Mouse (Mus musculus) kidney, adult 2 months (tissue): Measurements from ENCODE around the gene Ap2a1. TPM values are rescaled to one million over a fixed set of nuclear protein-coding genes. Genes with fewer than 3 reads are reported as not detected.

ENCODE experiments used
- DNase-seq: peaks from one replicate; pipeline ENCODE4 v3.0.0; 2021
- H3K27ac ChIP-seq: fragments of 200-500 bp; 2 replicates; pipeline ENCODE4 v1.5.1; 2012; ENCODE audit warnings: low read depth, low read length, control low read depth, inconsistent platforms; ENCODE audit not compliant: insufficient read depth
- H3K27me3 ChIP-seq: fragments of 200-500 bp; replicated peaks from 2 replicates; pipeline ENCODE4 v1.6.1; 2012; ENCODE audit warnings: mild to moderate bottlenecking, moderate library complexity, low read length, inconsistent platforms; ENCODE audit not compliant: control insufficient read depth, insufficient read depth
- H3K36me3 ChIP-seq: fragments of 200-500 bp; 2 replicates; pipeline ENCODE4 v1.6.1; 2012; ENCODE audit warnings: mild to moderate bottlenecking, moderate library complexity, low read length, inconsistent platforms; ENCODE audit not compliant: control insufficient read depth, insufficient read depth
- H3K4me1 ChIP-seq: fragments of 200-500 bp; 2 replicates; pipeline ENCODE4 v1.6.1; 2011; ENCODE audit warnings: low read length; ENCODE audit not compliant: control insufficient read depth, insufficient read depth
- H3K4me3 ChIP-seq: fragments of 200-500 bp; 2 replicates; pipeline ENCODE4 v1.5.1; 2011; ENCODE audit warnings: mild to moderate bottlenecking, low read depth, low read length, control low read depth; ENCODE audit not compliant: insufficient read depth
- CTCF ChIP-seq: fragments of 200-500 bp; conservative IDR thresholded peaks from 2 replicates; pipeline ENCODE4 v1.5.1; 2011; ENCODE audit warnings: low read depth, mild to moderate bottlenecking, control low read depth, low read length, moderate library complexity, mixed read lengths; ENCODE audit not compliant: insufficient read depth, insufficient read length
- POLR2A ChIP-seq: fragments of 200-500 bp; IDR thresholded peaks from one replicate; pipeline ENCODE4 v1.6.1; 2011; ENCODE audit warnings: low read depth, low read length, control low read depth
- WGBS: fragments of 180-500 bp; shearing (Covaris S2); methylation state at CpG from one replicate; pipeline ENCODE4 v1.1.7; 2018; 5-methylcytosine and 5-hydroxymethylcytosine counted together
- polyA plus RNA-seq: library from polyadenylated mRNA; depleted of rRNA; stranded (reverse); fragments of >200 nt; gene quantifications from 2 replicates; pipeline ENCODE4 v1.2.3, GENCODE M21; 2012

Gene Ap2a1
- polyA plus RNA-seq, 1 experiment: 58.0 TPM

- Histone ChIP-seq H3K27ac (peak within 1 kb of the TSS; percentile 50), H3K27me3 (no peaks in the 10 kb centered on the region), H3K4me1 (peaks cover 18% of the 10 kb centered on the region), H3K36me3 (no peaks in the 10 kb centered on the region), H3K4me3 (peak within 1 kb of the TSS; percentile 66)
- DNase-seq: peak; percentile 96
- under 1% methylated on average over 34 of the region's 34 CpGs for WGBS
- peak; percentile 56 for TF ChIP-seq CTCF
- no peak for TF ChIP-seq POLR2A
These were observed 33.5 kb downstream of the Ap2a1 start, which contains the start of gene Fuz for GRCm38 (mm10) chr7:44895593-44896434. TSS of gene Fuz (plus strand) at chr7:44896079.

DNA sequence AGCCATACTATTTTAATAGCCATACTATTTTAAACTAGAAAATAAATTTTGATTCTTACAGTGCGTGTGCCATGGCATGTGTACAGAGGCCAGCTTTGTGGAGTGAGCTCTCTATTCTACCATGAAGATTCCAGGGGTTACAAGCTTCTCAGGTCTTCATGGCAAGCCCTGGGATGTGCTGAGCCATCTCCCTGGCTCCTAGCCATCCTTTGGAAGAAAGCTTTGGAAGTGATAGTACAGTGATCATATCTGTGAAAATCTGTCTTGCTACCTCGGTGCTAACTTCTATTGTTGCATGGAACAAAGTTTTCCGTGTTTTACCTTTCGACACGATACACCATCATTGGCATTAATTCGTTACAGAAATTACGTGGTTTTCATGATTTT, 34.1 kb downstream of the Ap2a1 start:
- no peaks in the 10 kb centered on the region for H3K36me3 ChIP-seq
- WGBS: 66% methylated on average over 7 of the region's 7 CpGs
- peak overlapping the region; percentile 44; the same call in 1 of the 2 replicates for H3K27ac ChIP-seq
- H3K4me3 ChIP-seq: 0 out of 2 replicates have a peak overlapping the region, but pooled peaks have one; percentile 66
- H3K4me1 ChIP-seq: peaks cover 18% of the 10 kb centered on the region
- no peak for DNase-seq
- no peak for TF ChIP-seq CTCF
- no peak for TF ChIP-seq POLR2A
- no peaks in the 10 kb centered on the region for H3K27me3 ChIP-seq

DNA sequence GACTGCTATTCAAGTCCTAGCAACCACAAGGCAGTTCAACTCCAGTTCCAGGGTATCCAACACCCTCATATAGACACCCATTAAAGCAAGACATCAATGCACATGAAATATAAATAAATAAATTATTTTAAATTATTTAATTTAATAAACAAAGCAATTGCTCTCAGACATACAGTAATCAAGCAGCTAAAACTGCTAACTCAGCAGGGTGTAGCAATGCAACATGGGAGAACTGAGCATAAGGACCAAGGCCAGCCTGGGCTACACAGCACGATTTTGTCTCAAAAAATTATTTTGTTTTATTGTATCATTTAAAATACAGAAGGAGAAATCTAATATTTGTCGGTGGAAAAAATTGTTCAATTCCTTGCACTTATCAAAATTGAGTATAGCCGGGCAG, 35.1 kb downstream of the Ap2a1 start:
- no peaks in the 10 kb centered on the region for H3K36me3 ChIP-seq
- 90% methylated on average over 3 of the region's 3 CpGs for WGBS
- H3K4me3 ChIP-seq: no peak overlapping the region
- H3K27me3 ChIP-seq: no peaks in the 10 kb centered on the region
- H3K4me1 ChIP-seq: peaks cover 18% of the 10 kb centered on the region
- H3K27ac ChIP-seq: no peak overlapping the region
- no peak for DNase-seq
- TF ChIP-seq POLR2A (no peak), CTCF (no peak)

- WGBS: 31% methylated on average over 8 of the region's 8 CpGs
- H3K27me3 ChIP-seq: no peaks in the 10 kb centered on the region
- no peak overlapping the region for H3K27ac ChIP-seq
- no peak overlapping the region for H3K4me3 ChIP-seq
- no peaks in the 10 kb centered on the region for H3K36me3 ChIP-seq
- H3K4me1 ChIP-seq: peaks cover 18% of the 10 kb centered on the region
- TF ChIP-seq CTCF: no peak
- TF ChIP-seq POLR2A: no peak
- DNase-seq: no peak
These were observed 36.1 kb downstream of the Ap2a1 start for GRCm38 (mm10) chr7:44893197-44893596.

GRCm38 (mm10) chr7:44892276-44892921, 36.9 kb downstream of the Ap2a1 start, which contains the start of gene Med25:
TSS of gene Med25 (minus strand) at chr7:44892712.
- TF ChIP-seq CTCF (no peak), POLR2A (peak; percentile 21)
- DNase-seq: peak; percentile 97
- Histone ChIP-seq H3K27me3 (no peaks in the 10 kb centered on the region), H3K27ac (peak within 1 kb of the TSS; percentile 93), H3K36me3 (no peaks in the 10 kb centered on the region), H3K4me1 (peaks cover 18% of the 10 kb centered on the region), H3K4me3 (peak within 1 kb of the TSS; percentile 60)
- under 1% methylated on average over 56 of the region's 56 CpGs for WGBS

DNA sequence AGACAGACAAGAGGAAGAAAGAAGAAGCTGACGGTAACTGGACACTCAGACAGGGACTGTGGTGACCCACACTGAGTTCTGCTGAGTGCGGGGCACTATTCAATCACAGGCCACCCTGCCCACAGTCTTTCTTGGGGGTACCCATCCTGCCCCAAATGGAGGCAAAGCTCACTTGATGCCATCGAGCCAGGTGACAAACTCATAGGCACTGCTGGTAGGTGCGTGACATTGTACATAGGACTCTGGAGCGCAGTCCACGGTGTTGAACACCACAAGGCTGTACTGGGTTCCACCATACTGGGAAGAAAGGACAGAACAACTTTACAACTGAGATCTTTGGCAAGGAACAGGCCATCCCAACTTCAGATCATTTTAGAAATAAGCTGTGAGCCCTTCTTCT, 37.7 kb downstream of the Ap2a1 start:
- no peaks in the 10 kb centered on the region for H3K36me3 ChIP-seq
- DNase-seq: no peak
- TF ChIP-seq CTCF: no peak
- TF ChIP-seq POLR2A: no peak
- H3K27ac ChIP-seq: peak overlapping the region; percentile 93; the same call in 1 of the 2 replicates
- peak overlapping the region; percentile 60 for H3K4me3 ChIP-seq
- H3K4me1 ChIP-seq: peaks cover 15% of the 10 kb centered on the region
- no peaks in the 10 kb centered on the region for H3K27me3 ChIP-seq
- WGBS: 10% methylated on average over 6 of the region's 6 CpGs

DNA sequence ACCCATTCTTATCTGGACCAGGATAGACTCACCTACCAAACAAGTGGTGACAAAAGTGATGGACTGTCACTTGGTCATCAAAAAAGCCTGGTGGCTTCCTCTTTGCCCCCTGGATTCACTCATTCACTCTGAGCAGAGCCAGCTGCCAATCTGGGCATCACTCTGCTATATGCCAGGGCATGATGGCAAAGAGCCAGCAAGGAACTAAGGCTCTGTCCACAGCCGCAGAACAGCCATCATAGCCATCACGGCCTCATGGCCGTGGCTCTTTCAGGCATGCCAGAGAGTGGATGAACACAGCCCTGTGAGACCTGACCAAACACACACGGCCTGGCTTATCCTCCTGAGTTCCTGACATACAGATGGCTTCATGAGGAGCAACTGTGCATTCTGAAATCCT, 38.6 kb downstream of the Ap2a1 start:
- Histone ChIP-seq H3K27me3 (no peaks in the 10 kb centered on the region), H3K4me1 (peaks cover 13% of the 10 kb centered on the region), H3K4me3 (peak overlapping the region; percentile 10; the same call in 1 of the 2 replicates), H3K36me3 (no peaks in the 10 kb centered on the region), H3K27ac (no peak overlapping the region)
- TF ChIP-seq CTCF (no peak), POLR2A (no peak)
- WGBS: 42% methylated on average over 4 of the region's 4 CpGs
- no peak for DNase-seq
